Mouse (Mus musculus) embryonic fibroblast, embryonic 13.5 days (primary cell): ENCODE measurements around the gene Ptpn13. TPM values are rescaled to one million over a fixed set of nuclear protein-coding genes. Genes with fewer than 3 reads are reported as not detected.

Source experiments
- H3K27ac ChIP-seq: 2 replicates; pipeline ENCODE4 v1.5.1; 2012; ENCODE audit warnings: low read length, control low read depth, inconsistent platforms; ENCODE audit not compliant: insufficient read depth
- H3K4me1 ChIP-seq: 2 replicates; pipeline ENCODE4 v1.6.1; 2011; ENCODE audit warnings: low read length; ENCODE audit not compliant: control insufficient read depth, insufficient read depth
- H3K4me3 ChIP-seq: 2 replicates; pipeline ENCODE4 v1.5.1; 2011; ENCODE audit warnings: mild to moderate bottlenecking, control low read depth, low read length; ENCODE audit not compliant: insufficient read depth
- CTCF ChIP-seq: IDR thresholded peaks from 2 replicates; pipeline ENCODE4 v1.5.1; 2011; ENCODE audit warnings: mild to moderate bottlenecking, control low read depth, low read length, moderate library complexity, borderline replicate concordance; ENCODE audit not compliant: insufficient read depth
- POLR2A ChIP-seq: IDR thresholded peaks from 2 replicates; pipeline ENCODE4 v1.6.1; 2011; ENCODE audit warnings: low read depth, mild to moderate bottlenecking, control low read depth, low read length, moderate library complexity
- polyA plus RNA-seq: library from polyadenylated mRNA; stranded (reverse); fragments of >200 nt; gene quantifications from 2 replicates; pipeline ENCODE4 v1.2.4, GENCODE M21; 2011; ENCODE audit warnings: low read depth; ENCODE audit not compliant: missing spikeins, insufficient read length

The Ptpn13 gene
- polyA plus RNA-seq, 1 experiment: 10.6 TPM

GRCm38 (mm10) chr5:103620301-103620973, 195.4 kb downstream of the Ptpn13 start:
- Histone ChIP-seq H3K4me3 (no peak overlapping the region), H3K27ac (peak overlapping the region; percentile 78), H3K4me1 (peaks cover 7% of the 10 kb centered on the region)
- TF ChIP-seq POLR2A: no peak

DNA sequence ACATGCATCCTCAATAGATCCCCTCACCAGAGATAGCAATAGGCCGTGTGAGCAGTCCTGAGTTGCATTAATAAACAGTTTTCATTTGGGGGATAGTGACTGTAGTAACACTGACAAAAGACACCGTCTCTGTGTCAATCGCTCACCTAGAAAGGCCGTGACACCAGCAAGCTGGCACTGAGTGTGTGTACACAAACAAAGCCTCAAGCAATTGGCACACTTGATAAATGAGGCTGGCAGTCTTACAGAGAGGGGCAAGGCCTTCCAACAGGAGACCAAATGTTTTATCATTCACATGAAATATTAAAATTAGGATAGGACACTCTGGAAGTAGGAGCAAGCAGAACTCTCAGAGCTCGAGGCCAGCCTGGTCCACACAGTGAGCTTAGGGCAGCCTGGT, 197.3 kb downstream of the Ptpn13 start:
- Histone ChIP-seq H3K4me3 (no peak overlapping the region), H3K4me1 (peaks cover 7% of the 10 kb centered on the region), H3K27ac (no peak overlapping the region)
- TF ChIP-seq CTCF: no peak
- TF ChIP-seq POLR2A: no peak

DNA sequence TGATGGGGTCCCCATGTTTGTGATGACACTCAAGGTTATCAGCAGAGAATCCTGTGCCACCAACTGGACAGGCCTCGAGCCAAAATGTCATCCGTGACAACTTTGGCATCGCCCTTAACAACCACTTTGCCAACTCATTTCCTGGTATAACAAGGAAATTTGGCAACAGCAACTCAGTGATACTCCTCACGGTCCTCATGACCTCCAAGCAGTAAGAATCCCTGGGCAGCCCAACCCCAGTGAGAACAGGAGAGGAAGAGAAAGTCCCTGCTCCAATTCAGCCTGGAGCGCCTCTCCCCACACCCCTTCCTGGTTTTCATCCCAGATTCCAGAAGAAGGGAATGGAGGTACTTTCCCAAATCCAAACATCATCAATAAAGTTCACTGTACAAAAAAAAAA, 199.8 kb downstream of the Ptpn13 start:
- Histone ChIP-seq H3K4me1 (peaks cover 8% of the 10 kb centered on the region), H3K4me3 (no peak overlapping the region), H3K27ac (no peak overlapping the region)
- TF ChIP-seq CTCF (no peak), POLR2A (no peak)

GRCm38 (mm10) chr5:103628499-103628898, 203.5 kb downstream of the Ptpn13 start:
- TF ChIP-seq CTCF (no peak), POLR2A (no peak)
- no peak overlapping the region for H3K27ac ChIP-seq
- H3K4me1 ChIP-seq: 0 out of 2 replicates have a peak, but pooled peaks cover 3% of the 10 kb centered on the region
- H3K4me3 ChIP-seq: no peak overlapping the region

GRCm38 (mm10) chr5:103629111-103629764, 204.2 kb downstream of the Ptpn13 start, which contains the start of gene Slc10a6:
Gene Slc10a6, minus strand, starts transcription at chr5:103629403.
- TF ChIP-seq POLR2A: no peak
- TF ChIP-seq CTCF: no peak
- Histone ChIP-seq H3K4me3 (no peak within 1 kb of the TSS), H3K27ac (no peak within 1 kb of the TSS), H3K4me1 (0 out of 2 replicates have a peak, but pooled peaks cover 3% of the 10 kb centered on the region)

- H3K27ac ChIP-seq: no peak overlapping the region
- H3K4me3 ChIP-seq: no peak overlapping the region
Measured at GRCm38 (mm10) chr5:103629854-103630580, 205.0 kb downstream of the Ptpn13 start.

DNA sequence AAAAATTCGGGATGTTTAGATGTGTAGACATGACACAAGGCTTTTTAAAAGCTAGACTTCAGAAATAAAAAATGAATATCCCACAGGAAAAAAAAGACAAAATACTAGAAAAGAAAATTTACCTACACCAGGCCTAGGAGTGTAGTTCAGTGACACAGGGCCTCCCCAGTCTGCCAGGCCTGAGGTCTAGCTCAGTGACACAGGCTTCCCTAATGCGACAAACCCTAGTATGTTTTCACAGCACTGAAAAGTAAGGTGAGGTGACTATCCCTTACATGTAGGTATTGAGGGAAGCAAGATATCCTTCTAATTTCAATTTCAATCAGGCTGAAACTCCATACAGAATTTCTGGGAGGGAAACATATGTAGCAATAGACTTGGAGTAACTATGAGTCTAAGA, 212.2 kb downstream of the Ptpn13 start:
- no peak overlapping the region for H3K27ac ChIP-seq
- no peaks in the 10 kb centered on the region for H3K4me1 ChIP-seq
- no peak overlapping the region for H3K4me3 ChIP-seq
- TF ChIP-seq CTCF (no peak), POLR2A (no peak)

More at GRCm38 (mm10) chr5:103629854-103630580, 205.0 kb downstream of the Ptpn13 start:
- no peak for TF ChIP-seq POLR2A
- no peak for TF ChIP-seq CTCF
- H3K4me1 ChIP-seq: 0 out of 2 replicates have a peak, but pooled peaks cover 3% of the 10 kb centered on the region

DNA sequence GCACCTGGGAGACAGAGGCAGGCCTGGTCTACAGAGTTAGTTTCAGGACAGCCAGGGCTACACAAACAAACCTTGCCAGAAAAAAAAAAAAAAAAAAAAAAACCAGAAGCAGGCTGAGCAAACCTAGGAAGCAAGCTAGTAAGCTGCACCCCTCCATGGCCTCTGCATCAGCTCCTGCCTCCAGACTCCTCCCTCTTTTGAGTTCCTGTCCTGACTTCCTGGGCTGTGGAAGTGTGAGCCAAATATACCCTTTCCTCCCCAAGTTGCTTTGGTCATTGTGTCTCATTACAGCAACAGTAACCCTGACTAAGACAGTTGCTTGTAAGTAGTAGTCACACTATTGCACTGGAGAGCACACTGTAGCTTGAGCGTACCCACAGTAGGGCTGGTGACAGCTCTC, 219.2 kb downstream of the Ptpn13 start:
- Histone ChIP-seq H3K4me1 (no peaks in the 10 kb centered on the region), H3K27ac (no peak overlapping the region), H3K4me3 (no peak overlapping the region)
- no peak for TF ChIP-seq CTCF
- TF ChIP-seq POLR2A: no peak

- Histone ChIP-seq H3K4me1 (no peaks in the 10 kb centered on the region), H3K27ac (no peak overlapping the region), H3K4me3 (no peak overlapping the region)
- no peak for TF ChIP-seq CTCF
- no peak for TF ChIP-seq POLR2A
Measured at GRCm38 (mm10) chr5:103647320-103647719, 222.3 kb downstream of the Ptpn13 start.

Other genes with a start within 250 kb of the Ptpn13 start
- gene Mapk10, start 213.9 kb upstream of the Ptpn13 start, polyA plus RNA-seq: 0.16 and 0.57 TPM in 2 replicates
- gene Slc10a6, start 204.2 kb downstream of the Ptpn13 start, polyA plus RNA-seq: not detected in 2 replicates
- not detected in 2 replicates for gene 1700016H13Rik, start 230.8 kb downstream of the Ptpn13 start, polyA plus RNA-seq